26 mouse cellular contexts compared by ENCODE assay signal in the genomic region with DNA sequence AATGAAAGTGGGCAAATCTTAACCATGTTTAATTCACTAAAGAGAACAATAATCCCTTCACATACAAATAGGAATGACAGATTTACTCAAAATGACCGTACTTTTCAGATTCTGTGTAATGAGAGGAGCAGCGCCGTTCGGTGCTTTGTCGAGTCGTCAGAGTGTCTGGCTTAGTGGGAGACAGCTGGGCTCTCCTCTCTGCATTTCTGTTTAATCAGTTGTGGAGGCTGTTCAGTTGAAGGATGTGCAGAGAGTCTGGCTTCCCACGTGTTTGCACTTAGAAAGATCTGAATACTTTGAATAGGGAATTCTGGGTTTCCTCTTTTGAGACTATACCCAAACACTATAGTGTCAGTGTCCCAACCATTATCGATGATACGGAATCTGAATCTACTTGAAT. TPM values are rescaled to one million over a fixed set of nuclear protein-coding genes. Genes with fewer than 3 reads are reported as not detected.
"Had no signal": no experiment of that assay in that cellular context is flagged by ENCODE, and none has a peak within 500 bp of the region (broad histone marks: within the 10 kb centered on the region; RNA-seq: fewer than 3 reads in every experiment).

No protein-coding gene starts in this region.

- H3K4me3 ChIP-seq: limb, embryonic 10.5 days; limb, embryonic 13.5 days; liver, embryonic 12.5 days; liver, embryonic 15.5 days; lung, embryonic 15.5 days; megakaryocyte, embryonic 14.5 days; midbrain, embryonic 10.5 days; midbrain, embryonic 13.5 days; myocyte; neural tube, embryonic 13.5 days had no signal

- H3K4me1 ChIP-seq: liver, embryonic 12.5 days; liver, embryonic 15.5 days; lung, embryonic 15.5 days; midbrain, embryonic 10.5 days had no signal

- H3K36me3 ChIP-seq: limb, embryonic 10.5 days; limb, embryonic 13.5 days; liver, embryonic 12.5 days; liver, embryonic 15.5 days; lung, embryonic 15.5 days; midbrain, embryonic 10.5 days; midbrain, embryonic 13.5 days; neural tube, embryonic 13.5 days had no signal

- H3K9me3 ChIP-seq: limb, embryonic 10.5 days; limb, embryonic 13.5 days; liver, embryonic 12.5 days; liver, embryonic 15.5 days; lung, embryonic 15.5 days; midbrain, embryonic 10.5 days; midbrain, embryonic 13.5 days; neural tube, embryonic 13.5 days had no signal

- DNase-seq: kidney, postnatal 25 days; liver; lung, adult 18-20 months; lung, postnatal 10 days; lung, postnatal 36 days; retina, postnatal 1 day; thymus, adult 2 months; thymus, postnatal 14 days; thymus, postnatal 4 days had no signal

- H3K9ac ChIP-seq: limb, embryonic 13.5 days; liver, embryonic 12.5 days; liver, embryonic 15.5 days; lung, embryonic 15.5 days; midbrain, embryonic 13.5 days; neural tube, embryonic 13.5 days had no signal

- H3K27me3 ChIP-seq: liver, embryonic 12.5 days; liver, embryonic 15.5 days; lung, embryonic 15.5 days; midbrain, embryonic 13.5 days; neural tube, embryonic 13.5 days had no signal

- ATAC-seq: liver, embryonic 12.5 days; midbrain, embryonic 13.5 days; midbrain, embryonic 16.5 days had no signal

- H3K4me2 ChIP-seq: limb, embryonic 13.5 days; liver, embryonic 12.5 days; liver, embryonic 15.5 days; lung, embryonic 15.5 days; midbrain, embryonic 13.5 days; neural tube, embryonic 13.5 days had no signal

- H3K27ac ChIP-seq: kidney, postnatal 0 days; limb, embryonic 10.5 days; limb, embryonic 13.5 days; liver, embryonic 12.5 days; liver, embryonic 15.5 days; lung, embryonic 15.5 days; midbrain, embryonic 10.5 days; midbrain, embryonic 13.5 days; neural tube, embryonic 13.5 days; stomach, postnatal 0 days had no signal

RNA-seq across cellular contexts. Expression of a gene that starts 7.0 kb away (rescaled TPM):
- total RNA-seq: monocyte, adult 5-6 weeks; neutrophil, adult 5-6 weeks had no signal
- polyA plus RNA-seq: myocyte; neural tube, embryonic 13.5 days had no signal

RNA-seq across cellular contexts. Expression of a gene that starts 23.0 kb away (rescaled TPM):
- polyA plus RNA-seq: myocyte had no signal

RNA-seq across cellular contexts. Expression of a gene that starts 29.8 kb away (rescaled TPM):
- total RNA-seq: monocyte, adult 5-6 weeks had no signal
- polyA plus RNA-seq: kidney, embryonic 14.5 days; large intestine, adult 2 months; liver, embryonic 12.5 days; liver, embryonic 15.5 days; lung, embryonic 15.5 days; myocyte; thymus, adult 2 months had no signal
